Mouse (Mus musculus) retina, postnatal 7 days (tissue): ENCODE results near the gene Pkp3.
A peak's percentile ranks its signal among the peaks of the same experiment; 100 is the strongest.

ENCODE experiments used
- DNase-seq: peaks from one replicate; pipeline ENCODE4 v3.0.0-alpha.2; 2012; ENCODE audit warnings: low read depth, low spot score

Gene Pkp3

GRCm38 (mm10) chr7:141057541-141057940, 20.5 kb upstream of the Pkp3 start:
- DNase-seq, result no peak

- no peak for DNase-seq
Measured at GRCm38 (mm10) chr7:141058601-141059341, 19.2 kb upstream of the Pkp3 start.

DNA sequence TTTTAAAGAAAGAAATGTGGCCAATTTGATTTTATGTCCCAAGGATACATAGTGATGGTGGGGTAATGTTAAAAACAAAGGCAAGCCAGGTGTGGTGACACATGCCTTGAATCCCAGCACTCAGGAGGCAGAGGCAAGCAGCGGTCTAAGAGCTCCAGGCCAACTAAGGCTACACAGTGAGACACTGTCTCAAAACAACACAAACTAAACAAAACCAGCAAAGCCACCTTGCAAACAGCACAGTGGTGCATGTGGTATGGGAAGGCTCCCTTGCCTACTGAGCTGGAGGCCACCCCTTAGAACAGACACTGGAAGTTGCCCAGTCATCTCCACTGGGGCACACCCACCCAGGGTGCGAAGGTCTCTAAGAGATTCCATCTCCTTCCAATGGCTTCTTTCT, 18.1 kb upstream of the Pkp3 start:
- no peak for DNase-seq

GRCm38 (mm10) chr7:141060426-141061242, 17.4 kb upstream of the Pkp3 start, which contains the start of gene B4galnt4:
TSS of gene B4galnt4 (plus strand) at chr7:141061104.
- peak; percentile 72 for DNase-seq

DNA sequence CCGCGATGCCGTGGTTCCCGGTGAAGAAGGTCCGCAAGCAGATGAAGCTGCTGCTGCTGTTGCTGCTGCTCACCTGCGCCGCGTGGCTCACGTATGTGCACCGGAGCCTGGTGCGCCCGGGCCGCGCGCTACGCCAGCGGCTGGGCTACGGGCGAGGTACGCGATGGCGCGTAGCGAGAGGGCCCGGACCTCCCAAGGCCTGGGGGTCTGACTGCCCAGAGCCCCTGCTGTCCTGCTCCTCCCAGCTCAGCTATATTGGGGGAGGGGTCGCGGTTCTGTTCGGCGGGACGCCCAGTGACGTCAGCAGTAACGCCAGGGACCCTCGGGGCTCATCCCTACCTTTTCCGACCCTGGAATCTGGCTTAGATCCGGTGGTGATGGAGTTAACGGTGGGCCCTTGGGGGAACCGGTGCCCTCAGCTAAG, 16.7 kb upstream of the Pkp3 start:
- DNase-seq, result no peak

DNA sequence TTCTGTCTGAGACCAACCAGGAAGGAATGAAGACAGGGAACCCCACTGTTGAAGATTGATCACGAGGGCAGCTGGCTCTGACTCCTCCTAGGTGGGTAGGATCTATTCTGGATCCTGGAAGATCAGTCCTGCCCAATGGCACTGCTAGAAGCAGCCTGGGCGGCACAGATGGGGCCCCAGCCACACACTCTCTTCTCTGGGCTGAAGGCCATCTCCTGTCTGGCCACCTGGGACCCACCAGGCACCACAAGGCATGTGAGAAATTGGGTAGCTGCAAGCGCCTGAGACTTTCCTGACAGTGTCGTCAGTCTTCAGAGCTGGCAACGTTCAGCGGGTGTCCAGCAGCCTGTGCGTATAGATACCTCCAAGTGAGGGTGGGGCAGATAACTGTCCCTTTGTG, 15.5 kb upstream of the Pkp3 start:
- no peak for DNase-seq

- DNase-seq, result no peak
Measured at GRCm38 (mm10) chr7:141063353-141063752, 14.7 kb upstream of the Pkp3 start.

DNA sequence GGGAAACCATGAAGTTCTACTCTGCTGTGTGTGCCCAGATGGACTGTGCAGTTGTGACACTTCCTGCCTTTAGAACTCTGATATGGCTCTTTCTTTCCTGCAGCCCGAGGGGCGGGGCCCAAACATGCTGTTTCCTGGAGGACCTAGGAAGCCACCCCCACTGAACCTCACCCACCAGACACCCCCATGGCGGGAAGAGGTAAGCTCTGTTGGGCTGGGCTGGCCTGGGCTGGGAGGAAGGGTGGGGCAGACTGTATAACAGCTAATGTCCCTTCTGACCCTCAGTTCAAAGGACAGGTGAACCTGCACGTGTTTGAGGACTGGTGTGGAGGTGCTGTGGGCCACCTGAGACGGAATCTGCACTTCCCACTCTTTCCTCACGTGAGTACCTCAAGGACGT, 13.8 kb upstream of the Pkp3 start:
- no peak for DNase-seq

- no peak for DNase-seq
Measured at GRCm38 (mm10) chr7:141064576-141064975, 13.4 kb upstream of the Pkp3 start.

- DNase-seq, result no peak
Measured at GRCm38 (mm10) chr7:141068351-141068750, 9.7 kb upstream of the Pkp3 start.

DNA sequence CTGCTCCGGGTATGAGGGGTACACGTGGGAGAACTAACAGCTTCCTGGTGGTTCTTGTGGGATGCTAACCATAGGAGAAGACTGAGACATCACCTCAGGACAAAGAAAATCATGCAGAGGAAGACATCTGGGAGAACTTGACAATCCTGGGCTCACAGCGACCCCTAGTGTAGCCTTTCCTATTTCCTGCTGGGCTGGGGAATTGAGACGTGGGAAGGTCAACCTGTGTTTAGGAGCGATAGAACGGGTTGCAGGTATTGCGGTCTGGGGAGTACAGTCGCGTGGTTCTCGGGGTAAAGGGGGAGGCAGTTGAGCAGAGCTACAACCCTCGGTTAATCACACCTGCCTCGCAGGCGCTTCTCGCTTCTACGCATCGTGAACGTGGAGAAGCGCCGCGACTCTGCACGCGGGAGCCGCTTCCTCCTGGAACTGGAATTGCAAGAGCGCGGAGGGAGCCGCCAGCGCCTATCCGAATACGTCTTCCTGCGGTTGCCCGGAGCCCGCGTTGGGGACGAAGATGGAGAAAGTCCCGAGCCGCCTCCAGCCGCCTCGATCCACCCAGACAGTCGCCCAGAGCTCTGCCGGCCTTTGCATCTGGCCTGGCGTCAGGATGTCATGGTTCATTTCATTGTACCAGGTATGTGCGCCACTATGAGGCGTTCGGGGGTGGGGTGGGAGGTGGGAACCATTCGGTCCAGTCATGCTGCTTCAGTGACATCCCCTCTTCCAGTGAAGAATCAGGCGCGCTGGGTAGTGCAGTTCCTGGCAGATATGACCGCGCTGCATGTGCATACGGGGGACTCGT, 7.8 kb upstream of the Pkp3 start:
- peak; percentile 66 for DNase-seq

- no peak for DNase-seq
Measured at GRCm38 (mm10) chr7:141072017-141072745, 5.8 kb upstream of the Pkp3 start.

DNA sequence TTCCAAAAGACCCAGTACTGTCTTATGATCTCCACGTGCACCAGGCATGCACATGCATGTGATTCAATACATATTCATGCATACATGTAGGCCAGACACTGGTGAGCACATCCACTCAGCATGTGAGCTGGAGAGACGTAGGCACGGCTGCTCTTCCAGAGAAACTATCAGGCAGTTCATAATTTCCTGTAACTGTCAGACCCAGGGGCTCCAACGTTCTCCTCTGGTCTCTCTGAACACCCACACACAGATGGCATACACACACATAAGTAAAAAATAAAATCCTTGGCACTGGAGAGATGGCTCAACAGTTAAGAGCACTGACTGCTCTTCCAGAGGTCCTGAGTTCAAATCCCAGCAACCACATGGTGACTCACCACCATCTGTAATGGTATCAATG, 4.2 kb upstream of the Pkp3 start:
- DNase-seq, result no peak

DNA sequence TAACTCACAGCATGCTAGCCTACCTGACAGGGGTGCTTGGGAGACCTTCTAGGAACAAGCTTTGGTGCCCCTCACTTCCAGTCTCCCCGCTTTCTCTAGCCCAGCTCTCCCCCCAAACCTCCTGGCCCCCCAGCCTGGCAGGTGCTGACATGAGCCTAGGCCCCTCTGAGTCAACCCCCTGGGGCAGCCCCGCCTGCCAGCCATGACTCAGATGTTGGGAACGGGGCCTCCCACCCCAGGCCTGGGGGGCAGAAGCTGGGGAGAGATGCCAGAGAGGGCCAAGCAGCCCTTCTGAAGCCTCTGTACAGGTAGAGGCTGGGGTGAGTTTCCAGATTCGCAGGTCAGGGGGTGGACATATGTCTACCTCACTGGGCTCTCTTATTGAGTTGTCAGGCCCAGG, 858 bp downstream of the Pkp3 start:
- no peak for DNase-seq

DNA sequence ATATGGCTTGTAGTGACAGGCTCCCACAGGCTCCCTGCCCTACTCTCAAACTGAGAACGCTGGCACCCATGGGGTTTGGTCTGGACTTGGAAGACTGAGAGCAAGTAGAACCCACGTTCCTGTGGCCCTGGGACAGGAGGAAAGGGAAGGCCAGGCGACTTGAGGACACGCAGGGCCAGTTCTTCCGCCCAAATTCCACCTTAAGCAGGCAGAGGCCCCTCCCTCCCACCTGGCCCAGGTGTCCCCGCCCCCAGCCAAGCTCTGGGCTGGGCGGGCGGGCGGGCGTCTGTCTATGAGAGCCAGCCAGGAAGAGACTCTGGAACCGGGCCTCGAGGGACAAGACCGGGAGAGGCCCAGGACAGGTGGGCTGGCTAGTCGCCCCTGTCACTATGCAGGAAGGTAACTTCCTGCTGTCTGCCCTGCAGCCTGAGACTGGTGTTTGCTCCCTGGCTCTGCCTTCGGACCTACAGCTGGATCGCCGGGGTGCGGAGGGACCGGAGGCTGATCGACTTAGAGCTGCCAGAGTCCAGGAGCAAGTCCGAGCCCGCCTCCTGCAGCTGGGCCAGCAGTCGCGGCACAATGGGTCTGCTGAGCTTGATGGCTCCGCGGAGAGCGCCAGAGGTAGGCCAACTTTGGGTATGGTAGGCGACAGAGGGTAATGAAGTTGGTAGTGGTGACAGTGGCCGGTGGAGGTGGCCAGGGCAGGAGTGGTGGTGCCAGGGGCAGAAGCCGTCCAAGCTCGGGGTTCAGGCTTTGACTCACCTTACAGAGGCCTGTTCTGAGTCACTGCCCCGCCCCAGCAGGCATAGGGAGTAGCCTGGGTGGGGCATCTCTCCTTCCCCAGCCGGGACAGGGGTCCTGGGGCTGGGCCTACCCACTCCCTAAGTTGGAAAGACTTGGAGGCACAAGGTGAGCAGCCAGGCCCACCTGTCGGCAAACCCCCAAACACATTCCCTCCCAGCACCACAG, 1.7 kb downstream of the Pkp3 start:
- no peak for DNase-seq

GRCm38 (mm10) chr7:141087894-141088293, 9.9 kb downstream of the Pkp3 start:
- no peak for DNase-seq

DNA sequence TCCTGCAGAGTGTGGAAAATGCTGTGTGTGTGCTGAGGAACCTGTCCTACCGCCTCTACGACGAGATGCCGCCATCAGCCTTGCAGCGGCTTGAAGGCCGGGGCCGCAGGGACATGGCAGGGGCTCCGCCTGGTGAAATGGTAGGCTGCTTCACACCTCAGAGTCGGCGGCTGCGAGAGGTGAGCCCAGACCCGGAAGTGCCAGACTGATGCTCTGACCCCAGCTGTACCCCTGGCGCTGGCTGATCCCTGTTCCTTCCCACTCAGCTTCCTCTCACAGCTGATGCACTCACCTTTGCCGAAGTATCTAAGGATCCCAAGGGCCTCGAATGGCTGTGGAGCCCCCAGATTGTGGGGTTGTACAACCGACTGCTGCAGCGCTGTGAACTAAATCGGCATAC, 10.5 kb downstream of the Pkp3 start:
- no peak for DNase-seq

GRCm38 (mm10) chr7:141090228-141090627, 12.2 kb downstream of the Pkp3 start:
- DNase-seq, result no peak

GRCm38 (mm10) chr7:141092051-141092735, 14.2 kb downstream of the Pkp3 start:
- DNase-seq, result peak; percentile 67

DNA sequence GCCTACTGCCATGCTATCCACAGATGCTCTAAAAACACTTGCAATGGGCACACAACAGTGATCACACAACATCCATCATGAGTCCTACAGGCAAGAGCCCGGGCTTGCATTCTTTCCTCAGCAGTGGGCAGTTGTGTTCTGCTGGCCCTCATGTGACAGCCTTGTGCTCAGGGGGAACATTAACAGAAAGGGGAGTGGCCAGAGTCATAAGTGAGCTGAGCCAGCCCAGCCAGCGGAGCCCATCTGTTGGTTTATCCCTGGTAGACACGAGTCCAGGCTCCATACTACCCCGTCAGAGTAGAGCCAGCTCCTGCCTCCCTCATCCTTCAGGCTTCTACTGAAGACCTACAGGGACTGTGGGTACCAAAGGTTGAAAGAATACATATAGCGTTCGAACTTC, 15.9 kb downstream of the Pkp3 start:
- no peak for DNase-seq
